Mouse (Mus musculus) midbrain, embryonic 16.5 days (tissue): ENCODE results near the gene Ercc2. TPM values are rescaled to one million over a fixed set of nuclear protein-coding genes. Genes with fewer than 3 reads are reported as not detected.

Experiments used
- ATAC-seq: fragments of 200-750 bp; cut with Nextera tagmentation; 2 replicates; pipeline ENCODE4 v1.8.0; 2017; ENCODE audit warnings: moderate TSS enrichment
- H3K27ac ChIP-seq: fragments of 300-500 bp; sonication (generic); 2 replicates; pipeline ENCODE4 v1.5.1; 2014; ENCODE audit warnings: mild to moderate bottlenecking, low read length, mixed read lengths
- H3K27me3 ChIP-seq: fragments of 300-500 bp; sonication (generic); 2 replicates; pipeline ENCODE4 v1.6.1; 2014; ENCODE audit warnings: low read depth, low read length, mixed read lengths; ENCODE audit not compliant: control insufficient read depth, insufficient read depth
- H3K36me3 ChIP-seq: fragments of 300-500 bp; sonication (generic); 2 replicates; pipeline ENCODE4 v1.6.1; 2014; ENCODE audit warnings: mild to moderate bottlenecking, low read length, moderate library complexity, mixed read lengths; ENCODE audit not compliant: control insufficient read depth, insufficient read depth
- H3K4me1 ChIP-seq: fragments of 300-500 bp; sonication (generic); 2 replicates; pipeline ENCODE4 v1.6.1; 2014; ENCODE audit warnings: mild to moderate bottlenecking, low read length, mixed read lengths; ENCODE audit not compliant: control insufficient read depth, insufficient read depth
- H3K4me2 ChIP-seq: fragments of 300-500 bp; sonication (generic); 2 replicates; pipeline ENCODE4 v1.6.1; 2014; ENCODE audit warnings: mild to moderate bottlenecking, low read length, mixed read lengths
- H3K4me3 ChIP-seq: fragments of 300-500 bp; sonication (generic); 2 replicates; pipeline ENCODE4 v1.5.1; 2014; ENCODE audit warnings: low read depth, mild to moderate bottlenecking, low read length, moderate library complexity, mixed read lengths
- H3K9ac ChIP-seq: fragments of 300-500 bp; sonication (generic); 2 replicates; pipeline ENCODE4 v1.6.1; 2014; ENCODE audit warnings: low read depth, low read length, mixed read lengths
- H3K9me3 ChIP-seq: fragments of 300-500 bp; sonication (generic); replicated peaks from 2 replicates; pipeline ENCODE4 v1.6.1; 2014; ENCODE audit warnings: mild to moderate bottlenecking, low read length, mixed read lengths; ENCODE audit not compliant: control insufficient read depth, poor library complexity, severe bottlenecking
- WGBS: fragments of 180-500 bp; shearing (Covaris S2); extraction: QIAGEN DNeasy Blood & Tissue Kit; methylation state at CpG from one replicate; pipeline ENCODE4 v1.1.7; 2014; 5-methylcytosine and 5-hydroxymethylcytosine counted together
- polyA plus RNA-seq: library from polyadenylated mRNA; unstranded; fragments of >200 nt; fragmentation: Nextera tagmentation; extraction: Ambion mirVana; gene quantifications from 2 replicates; pipeline ENCODE4 v1.2.1, GENCODE M21; 2015

Gene Ercc2
- polyA plus RNA-seq, 1 experiment from 2014 or later, result 29.5 TPM

DNA sequence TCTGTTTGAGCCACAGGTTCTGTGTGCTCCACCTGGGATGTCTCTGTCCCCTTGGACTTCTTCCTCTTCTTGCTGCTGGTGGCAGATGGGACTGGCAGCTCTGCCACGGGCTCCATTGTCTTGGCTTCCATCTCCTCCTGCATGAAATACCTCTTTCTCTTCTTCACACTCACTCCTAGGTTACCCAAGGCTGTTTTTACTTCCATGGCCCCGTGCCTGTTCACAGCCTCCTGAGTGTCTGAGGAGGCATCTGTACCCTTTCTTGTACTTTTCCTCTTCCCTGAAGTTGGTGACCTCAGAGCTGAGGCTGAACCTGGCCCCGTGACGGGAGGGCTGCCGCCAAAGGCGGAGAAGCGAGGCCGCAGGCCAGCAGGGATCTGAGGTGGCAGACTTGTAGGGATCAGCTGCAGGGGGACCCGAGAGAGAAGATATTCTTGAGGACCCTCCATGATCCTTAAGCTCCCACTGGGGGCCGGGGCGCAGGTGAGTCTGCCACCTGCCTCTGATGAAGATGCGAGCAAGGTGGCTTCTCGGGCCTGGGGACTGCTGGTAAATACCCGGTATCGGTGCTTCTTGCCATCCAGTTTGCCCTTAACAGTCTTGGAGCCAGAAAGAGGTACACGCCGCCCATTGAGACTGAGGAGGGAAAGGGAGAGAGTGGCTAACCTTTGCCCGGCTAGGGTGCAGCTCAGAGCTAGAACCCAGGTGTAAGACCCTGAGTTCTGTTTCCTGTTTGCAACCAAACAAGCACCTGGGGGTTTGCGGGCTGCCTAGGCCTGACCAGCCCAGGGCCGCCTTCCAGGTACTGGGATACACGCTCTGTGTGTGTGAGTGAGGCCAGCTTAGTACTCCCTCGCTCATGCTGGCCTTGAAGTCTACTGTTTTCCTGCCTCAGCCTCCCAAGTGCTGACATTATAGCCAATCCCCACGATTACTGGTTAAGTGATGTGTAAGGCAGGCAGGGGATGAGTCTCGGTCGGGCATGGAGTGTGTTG, 24.1 kb upstream of the Ercc2 start:
- Histone ChIP-seq H3K9me3 (no peaks in the 10 kb centered on the region), H3K27ac (no peak overlapping the region), H3K4me3 (no peak overlapping the region), H3K9ac (peak overlapping the region; percentile 73; the same call in 1 of the 2 replicates), H3K4me2 (peak overlapping the region; percentile 98; the same call in 1 of the 2 replicates), H3K4me1 (peaks cover 12% of the 10 kb centered on the region), H3K36me3 (peaks cover 20% of the 10 kb centered on the region), H3K27me3 (no peaks in the 10 kb centered on the region)
- 91% methylated on average over 25 of the region's 25 CpGs for WGBS
- no peak for ATAC-seq

DNA sequence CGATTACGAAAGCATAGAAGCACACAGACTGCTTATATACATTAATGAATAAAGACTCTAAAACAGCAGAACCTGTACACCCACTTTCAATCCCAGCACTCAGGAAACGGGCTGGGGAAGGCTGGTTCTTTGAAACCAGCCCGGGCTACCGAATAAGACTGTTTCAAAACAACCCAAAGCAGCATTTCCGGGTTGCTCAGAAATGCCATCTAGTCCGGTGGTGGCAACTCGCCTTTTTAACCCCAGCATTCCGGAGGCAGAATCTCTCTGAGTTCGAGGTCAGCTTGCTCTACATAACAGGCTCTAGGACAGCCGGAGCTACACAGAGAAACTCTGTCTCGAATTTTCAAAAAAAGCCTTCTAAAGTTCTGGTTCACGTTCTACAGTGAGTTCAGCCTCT, 23.2 kb upstream of the Ercc2 start:
- Histone ChIP-seq H3K4me1 (peaks cover 12% of the 10 kb centered on the region), H3K27me3 (no peaks in the 10 kb centered on the region), H3K36me3 (peaks cover 14% of the 10 kb centered on the region), H3K9me3 (no peaks in the 10 kb centered on the region), H3K4me2 (peak overlapping the region; percentile 98), H3K27ac (0 out of 2 replicates have a peak overlapping the region, but pooled peaks have one; percentile 72), H3K9ac (peak overlapping the region; percentile 73), H3K4me3 (peak overlapping the region; percentile 73)
- WGBS, result 24% methylated on average over 13 of the region's 13 CpGs
- ATAC-seq, result no peak

GRCm38 (mm10) chr7:19359299-19359891, 22.4 kb upstream of the Ercc2 start, which contains the start of the genes Cd3eap and Ppp1r13l:
Cd3eap (minus strand) TSS chr7:19359483.
Ppp1r13l (plus strand) TSS chr7:19359749.
- under 1% methylated on average over 31 of the region's 31 CpGs for WGBS
- H3K4me3 ChIP-seq, result peak within 1 kb of the TSS; percentile 73
- H3K27ac ChIP-seq, result peak within 1 kb of the TSS; percentile 72
- H3K4me2 ChIP-seq, result peak within 1 kb of the TSS; percentile 98
- peak; percentile 85 for ATAC-seq
- peak within 1 kb of the TSS; percentile 73 for H3K9ac ChIP-seq
- H3K9me3 ChIP-seq, result no peaks in the 10 kb centered on the region
- H3K4me1 ChIP-seq, result peaks cover 12% of the 10 kb centered on the region
- H3K27me3 ChIP-seq, result no peaks in the 10 kb centered on the region
- H3K36me3 ChIP-seq, result peaks cover 10% of the 10 kb centered on the region

- Histone ChIP-seq H3K27ac (peak overlapping the region; percentile 72), H3K9me3 (no peaks in the 10 kb centered on the region), H3K4me1 (peaks cover 12% of the 10 kb centered on the region), H3K4me2 (peak overlapping the region; percentile 98), H3K9ac (peak overlapping the region; percentile 73), H3K27me3 (no peaks in the 10 kb centered on the region), H3K4me3 (peak overlapping the region; percentile 73), H3K36me3 (peaks cover 9% of the 10 kb centered on the region)
- WGBS, result under 1% methylated on average over 45 of the region's 45 CpGs
- ATAC-seq, result peak; percentile 69
These were observed 21.7 kb upstream of the Ercc2 start for GRCm38 (mm10) chr7:19359892-19360641.

DNA sequence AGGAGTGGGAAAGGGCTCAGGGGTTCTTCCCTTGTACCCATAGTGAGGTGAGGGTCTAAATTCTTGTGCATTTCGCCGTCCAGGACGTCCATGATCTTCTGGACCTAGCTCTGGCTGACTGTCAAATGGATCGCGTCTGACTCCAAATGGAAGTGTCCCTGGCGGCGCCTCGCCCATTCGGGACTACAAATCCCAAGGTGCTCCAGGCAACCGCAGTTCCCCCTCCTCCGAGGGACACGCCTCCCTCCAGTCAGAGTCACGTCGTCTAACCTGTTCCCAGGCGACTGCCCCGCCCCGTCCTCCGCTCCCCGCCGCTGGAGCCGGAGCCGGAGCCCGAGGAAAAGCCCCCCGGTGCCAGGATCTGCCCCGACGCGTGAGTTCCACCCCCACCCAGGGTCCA, 20.9 kb upstream of the Ercc2 start:
- ATAC-seq, result peak; percentile 59
- H3K4me3 ChIP-seq, result peak overlapping the region; percentile 73
- no peaks in the 10 kb centered on the region for H3K27me3 ChIP-seq
- H3K4me1 ChIP-seq, result peaks cover 12% of the 10 kb centered on the region
- no peak overlapping the region for H3K27ac ChIP-seq
- 1% methylated on average over 20 of the region's 27 CpGs for WGBS
- H3K4me2 ChIP-seq, result peak overlapping the region; percentile 98
- H3K36me3 ChIP-seq, result peaks cover 6% of the 10 kb centered on the region
- H3K9me3 ChIP-seq, result no peaks in the 10 kb centered on the region
- H3K9ac ChIP-seq, result peak overlapping the region; percentile 47

DNA sequence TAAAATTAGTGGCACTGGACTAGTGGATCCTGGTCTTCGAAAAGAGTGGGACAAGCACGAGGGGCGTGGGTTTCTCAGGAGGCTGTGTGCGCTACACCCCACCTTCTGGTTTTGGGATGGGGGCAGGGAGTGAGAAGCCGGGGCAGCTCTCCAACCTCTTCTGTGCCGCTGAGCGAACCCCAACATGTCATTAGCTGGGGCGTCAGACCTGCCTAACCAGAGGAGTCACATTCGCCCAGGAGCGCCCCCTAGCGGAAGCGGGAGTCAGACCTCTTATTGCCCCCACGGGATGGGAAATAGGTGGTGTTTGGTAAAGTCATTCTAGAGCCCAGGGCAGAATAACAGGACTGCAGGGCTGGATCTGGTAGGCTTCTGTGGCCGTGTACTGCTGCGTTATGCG, 20.1 kb upstream of the Ercc2 start:
- peak overlapping the region; percentile 98 for H3K4me2 ChIP-seq
- no peak overlapping the region for H3K9ac ChIP-seq
- H3K4me3 ChIP-seq, result peak overlapping the region; percentile 73
- H3K9me3 ChIP-seq, result no peaks in the 10 kb centered on the region
- no peak for ATAC-seq
- no peak overlapping the region for H3K27ac ChIP-seq
- 0 out of 2 replicates have a peak, but pooled peaks cover 2% of the 10 kb centered on the region for H3K36me3 ChIP-seq
- H3K27me3 ChIP-seq, result no peaks in the 10 kb centered on the region
- peaks cover 12% of the 10 kb centered on the region for H3K4me1 ChIP-seq
- WGBS, result 14% methylated on average over 16 of the region's 16 CpGs

DNA sequence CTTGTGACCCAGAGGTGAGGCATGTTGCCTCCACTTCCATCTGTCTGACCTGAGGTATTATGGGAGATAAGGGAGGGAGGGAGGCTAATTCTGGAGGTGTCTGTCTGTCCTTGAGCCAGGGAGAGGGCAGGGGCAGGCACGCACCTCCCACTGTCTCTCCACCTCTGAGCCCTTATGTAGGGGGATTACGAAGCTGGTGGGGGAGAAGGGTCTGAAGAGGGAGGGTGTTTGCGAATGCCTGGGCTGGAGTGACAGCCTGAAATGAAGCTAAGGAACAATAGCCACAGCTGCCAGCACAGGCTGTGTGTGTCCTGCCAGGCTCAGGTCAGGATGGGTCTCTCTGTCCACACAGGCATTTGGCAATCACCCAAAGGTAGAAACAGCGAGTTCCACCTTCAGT, 19.5 kb upstream of the Ercc2 start:
- no peak overlapping the region for H3K4me3 ChIP-seq

GRCm38 (mm10) chr7:19363881-19364280, 17.9 kb upstream of the Ercc2 start:
- Histone ChIP-seq H3K9ac (no peak overlapping the region), H3K4me1 (peaks cover 2% of the 10 kb centered on the region), H3K36me3 (no peaks in the 10 kb centered on the region), H3K4me2 (no peak overlapping the region), H3K4me3 (no peak overlapping the region), H3K9me3 (no peaks in the 10 kb centered on the region), H3K27me3 (no peaks in the 10 kb centered on the region), H3K27ac (no peak overlapping the region)
- 3% methylated on average over 18 of the region's 18 CpGs for WGBS
- no peak for ATAC-seq

More for the DNA sequence above, 19.5 kb upstream of the Ercc2 start:
- peaks cover 12% of the 10 kb centered on the region for H3K4me1 ChIP-seq
- H3K9ac ChIP-seq, result no peak overlapping the region
- H3K4me2 ChIP-seq, result no peak overlapping the region
- H3K27me3 ChIP-seq, result no peaks in the 10 kb centered on the region
- no peaks in the 10 kb centered on the region for H3K9me3 ChIP-seq
- no peak overlapping the region for H3K27ac ChIP-seq
- no peaks in the 10 kb centered on the region for H3K36me3 ChIP-seq
- WGBS, result 13% methylated on average over 4 of the region's 4 CpGs
- ATAC-seq, result no peak
